Mouse (Mus musculus): ENCODE results near the gene Hid1. TPM values are rescaled to one million over a fixed set of nuclear protein-coding genes. Genes with fewer than 3 reads are reported as not detected.

Hid1 gene
- polyA plus RNA-seq, 1 experiment from 2014 or later, result 9.6 TPM

DNA sequence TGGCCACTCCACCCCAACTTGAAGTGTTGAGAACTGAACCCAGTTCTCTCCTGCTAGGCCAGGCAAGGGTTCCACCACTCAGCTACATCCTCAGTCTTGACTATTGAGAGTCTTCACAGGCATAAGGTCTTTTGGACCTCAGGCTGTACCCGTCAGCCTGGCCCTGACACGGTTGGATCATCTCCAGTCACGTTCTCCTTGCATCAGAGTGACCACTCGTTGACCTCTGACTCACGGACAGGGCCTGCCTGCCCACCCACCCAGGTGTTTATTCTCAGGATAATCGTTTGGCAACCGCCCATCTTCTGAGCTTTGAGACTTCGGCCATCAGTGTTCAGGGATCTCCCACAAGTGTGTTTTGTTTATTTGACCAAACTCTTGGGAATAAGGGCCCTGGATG, 64.4 kb downstream of the Hid1 start:
- Histone ChIP-seq H3K4me1 (peaks cover 18% of the 10 kb centered on the region), H3K4me3 (replicated peaks) (no peak overlapping the region), H3K9ac (no peak overlapping the region), H3K27ac (replicated peaks) (no peak overlapping the region), H3K27me3 (peaks cover 24% of the 10 kb centered on the region), H3K4me2 (replicated peaks) (no peak overlapping the region), H3K9me3 (replicated peaks) (0 out of 2 replicates have a peak, but pooled peaks cover 4% of the 10 kb centered on the region), H3K36me3 (no peaks in the 10 kb centered on the region)
- ATAC-seq (ENCODE audit: insufficient number of reproducible peaks, low FRiP score, low TSS enrichment, low read depth), result no peak
- 68% methylated on average over 8 of the region's 8 CpGs for WGBS

DNA sequence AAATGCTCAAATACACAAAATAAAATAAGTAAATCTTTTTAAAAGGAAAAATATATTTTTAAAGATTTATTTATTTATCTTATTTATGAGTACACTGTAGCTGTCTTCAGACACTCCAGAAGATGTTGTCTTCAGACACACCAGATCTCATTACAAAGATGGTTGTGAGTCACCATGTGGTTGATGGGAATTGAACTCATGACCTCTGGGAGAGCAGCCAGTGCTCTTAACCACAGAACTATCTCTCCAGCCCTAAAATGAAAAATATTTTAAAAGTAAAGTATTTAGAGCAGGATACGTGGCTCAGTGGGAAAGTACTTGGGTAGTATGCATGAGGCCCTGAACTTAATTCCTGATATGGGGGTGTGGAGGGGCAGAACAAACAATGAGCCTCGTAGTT, 66.2 kb downstream of the Hid1 start:
- no peak overlapping the region for H3K9ac ChIP-seq
- H3K4me2 ChIP-seq (replicated peaks), result no peak overlapping the region
- ATAC-seq (ENCODE audit: insufficient number of reproducible peaks, low FRiP score, low TSS enrichment, low read depth), result no peak
- peaks cover 34% of the 10 kb centered on the region for H3K27me3 ChIP-seq
- no peak overlapping the region for H3K27ac ChIP-seq (replicated peaks)
- 0 out of 2 replicates have a peak, but pooled peaks cover 4% of the 10 kb centered on the region for H3K9me3 ChIP-seq (replicated peaks)
- H3K36me3 ChIP-seq, result no peaks in the 10 kb centered on the region
- peaks cover 18% of the 10 kb centered on the region for H3K4me1 ChIP-seq
- H3K4me3 ChIP-seq (replicated peaks), result no peak overlapping the region
- WGBS, result 79% methylated on average over 2 of the region's 2 CpGs

DNA sequence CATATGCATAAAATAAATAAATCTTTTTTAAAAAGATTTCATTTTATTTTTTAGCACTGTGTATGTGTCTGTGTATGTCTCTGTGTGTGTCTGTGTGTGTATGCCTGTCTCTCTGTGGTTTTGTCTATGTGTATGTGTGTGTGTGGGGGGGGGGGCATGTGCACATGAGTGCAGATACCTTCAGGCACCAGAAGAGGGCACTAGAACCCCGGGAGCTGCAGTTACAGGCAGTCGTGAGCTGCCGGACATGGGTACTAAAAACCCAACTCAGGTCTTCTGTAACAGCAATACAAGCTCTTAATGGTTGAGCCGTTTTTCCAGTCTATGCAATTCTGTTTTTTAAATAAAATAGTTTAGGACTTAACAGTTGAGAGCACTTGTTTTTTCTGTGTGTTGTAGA, 66.8 kb downstream of the Hid1 start:
- Histone ChIP-seq H3K9ac (no peak overlapping the region), H3K4me1 (peaks cover 18% of the 10 kb centered on the region), H3K27ac (replicated peaks) (no peak overlapping the region), H3K9me3 (replicated peaks) (0 out of 2 replicates have a peak, but pooled peaks cover 4% of the 10 kb centered on the region), H3K4me3 (replicated peaks) (no peak overlapping the region), H3K36me3 (no peaks in the 10 kb centered on the region), H3K27me3 (peaks cover 40% of the 10 kb centered on the region), H3K4me2 (replicated peaks) (no peak overlapping the region)
- ATAC-seq (ENCODE audit: insufficient number of reproducible peaks, low FRiP score, low TSS enrichment, low read depth), result no peak
- 85% methylated on average over 4 of the region's 4 CpGs for WGBS

DNA sequence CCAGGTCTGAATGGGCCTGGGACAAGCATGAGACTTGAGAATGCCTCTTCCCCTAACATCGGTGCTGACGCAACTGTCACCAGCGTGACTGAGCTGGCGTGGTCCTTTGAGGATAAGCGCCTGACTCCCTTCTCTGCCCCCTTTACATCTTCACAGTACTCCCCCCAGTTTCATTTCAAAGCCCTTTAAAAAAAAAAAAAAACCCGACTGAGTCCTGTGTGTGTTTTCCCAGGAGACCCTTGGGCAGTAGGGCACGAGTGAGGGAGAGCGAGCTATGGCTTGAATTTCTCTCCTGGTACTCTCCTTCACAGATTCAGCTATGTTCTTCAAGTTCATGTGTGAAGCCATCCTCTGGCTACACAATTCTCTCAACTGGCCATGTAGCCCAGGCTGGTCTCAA, 69.4 kb downstream of the Hid1 start:
- H3K4me1 ChIP-seq, result peaks cover 9% of the 10 kb centered on the region
- H3K9me3 ChIP-seq (replicated peaks), result 0 out of 2 replicates have a peak, but pooled peaks cover 4% of the 10 kb centered on the region
- 46% methylated on average over 8 of the region's 8 CpGs for WGBS
- no peak overlapping the region for H3K4me2 ChIP-seq (replicated peaks)
- no peaks in the 10 kb centered on the region for H3K36me3 ChIP-seq
- no peak overlapping the region for H3K4me3 ChIP-seq (replicated peaks)
- H3K27me3 ChIP-seq, result peaks cover 40% of the 10 kb centered on the region
- ATAC-seq (ENCODE audit: insufficient number of reproducible peaks, low FRiP score, low TSS enrichment, low read depth), result no peak
- H3K27ac ChIP-seq (replicated peaks), result no peak overlapping the region
- H3K9ac ChIP-seq, result no peak overlapping the region

Other genes with a start within 250 kb of the Hid1 start
- 0.96 and 1.0 TPM in 2 replicates for gene Cd300lf, start 233.8 kb downstream of the Hid1 start, polyA plus RNA-seq (2015; fragmentation: Nextera tagmentation; extraction: Ambion mirVana)
- gene Slc9a3r1, start 204.4 kb downstream of the Hid1 start, polyA plus RNA-seq (2015; fragmentation: Nextera tagmentation; extraction: Ambion mirVana), result 45.2 and 51.8 TPM in 2 replicates
- 12.6 and 13.9 TPM in 2 replicates for gene Tmem104, start 180.3 kb downstream of the Hid1 start, polyA plus RNA-seq (2015; fragmentation: Nextera tagmentation; extraction: Ambion mirVana)
- 30.9 and 41.6 TPM in 2 replicates for gene Nat9, start 179.9 kb downstream of the Hid1 start, polyA plus RNA-seq (2015; fragmentation: Nextera tagmentation; extraction: Ambion mirVana)
- 0.05 TPM in 1 of 2 replicates, not detected in the other for gene Grin2c, start 100.5 kb downstream of the Hid1 start, polyA plus RNA-seq (2015; fragmentation: Nextera tagmentation; extraction: Ambion mirVana)
- 16.0 and 17.0 TPM in 2 replicates for gene Fdxr, start 90.7 kb downstream of the Hid1 start, polyA plus RNA-seq (2015; fragmentation: Nextera tagmentation; extraction: Ambion mirVana)
- 0.60 and 0.66 TPM in 2 replicates for gene Fads6, start 70.1 kb downstream of the Hid1 start, polyA plus RNA-seq (2015; fragmentation: Nextera tagmentation; extraction: Ambion mirVana)
- gene Otop2, start 60.6 kb downstream of the Hid1 start, polyA plus RNA-seq (2015; fragmentation: Nextera tagmentation; extraction: Ambion mirVana), result 0.21 and 0.32 TPM in 2 replicates
- gene Ush1g, start 45.7 kb downstream of the Hid1 start, polyA plus RNA-seq (2015; fragmentation: Nextera tagmentation; extraction: Ambion mirVana), result 0.11 and 0.12 TPM in 2 replicates
- 0.24 and 0.35 TPM in 2 replicates for gene Otop3, start 33.0 kb downstream of the Hid1 start, polyA plus RNA-seq (2015; fragmentation: Nextera tagmentation; extraction: Ambion mirVana)
- 13.7 and 13.8 TPM in 2 replicates for gene Cdr2l, start 14.2 kb upstream of the Hid1 start, polyA plus RNA-seq (2015; fragmentation: Nextera tagmentation; extraction: Ambion mirVana)
- 167 and 169 TPM in 2 replicates for gene Mrpl58, start 36.0 kb upstream of the Hid1 start, polyA plus RNA-seq (2015; fragmentation: Nextera tagmentation; extraction: Ambion mirVana)
- 815 and 841 TPM in 2 replicates for gene Atp5h, start 52.2 kb upstream of the Hid1 start, polyA plus RNA-seq (2015; fragmentation: Nextera tagmentation; extraction: Ambion mirVana)
- gene Kctd2, start 52.4 kb upstream of the Hid1 start, polyA plus RNA-seq (2015; fragmentation: Nextera tagmentation; extraction: Ambion mirVana), result 18.1 and 18.5 TPM in 2 replicates
- not detected in 2 replicates for gene Trim80, start 72.8 kb upstream of the Hid1 start, polyA plus RNA-seq (2015; fragmentation: Nextera tagmentation; extraction: Ambion mirVana)
- gene Slc16a5, start 94.7 kb upstream of the Hid1 start, polyA plus RNA-seq (2015; fragmentation: Nextera tagmentation; extraction: Ambion mirVana), result 0.22 and 0.36 TPM in 2 replicates
- 8.9 and 9.8 TPM in 2 replicates for gene Armc7, start 107.9 kb upstream of the Hid1 start, polyA plus RNA-seq (2015; fragmentation: Nextera tagmentation; extraction: Ambion mirVana)
- gene Nt5c, start 124.1 kb upstream of the Hid1 start, polyA plus RNA-seq (2015; fragmentation: Nextera tagmentation; extraction: Ambion mirVana), result 87.5 and 88.1 TPM in 2 replicates
- 523 and 542 TPM in 2 replicates for gene Jpt1, start 146.6 kb upstream of the Hid1 start, polyA plus RNA-seq (2015; fragmentation: Nextera tagmentation; extraction: Ambion mirVana)
- gene Sumo2, start 168.5 kb upstream of the Hid1 start, polyA plus RNA-seq (2015; fragmentation: Nextera tagmentation; extraction: Ambion mirVana), result 826 and 846 TPM in 2 replicates
- gene Nup85, start 196.7 kb upstream of the Hid1 start, polyA plus RNA-seq (2015; fragmentation: Nextera tagmentation; extraction: Ambion mirVana), result 144 and 156 TPM in 2 replicates
- 82.4 and 83.4 TPM in 2 replicates for gene Mrps7, start 236.2 kb upstream of the Hid1 start, polyA plus RNA-seq (2015; fragmentation: Nextera tagmentation; extraction: Ambion mirVana)
- 20.1 and 20.3 TPM in 2 replicates for gene Gga3, start 236.3 kb upstream of the Hid1 start, polyA plus RNA-seq (2015; fragmentation: Nextera tagmentation; extraction: Ambion mirVana)
- gene Mif4gd, start 245.2 kb upstream of the Hid1 start, polyA plus RNA-seq (2015; fragmentation: Nextera tagmentation; extraction: Ambion mirVana), result 29.6 and 33.3 TPM in 2 replicates

Measured in embryonic facial prominence, embryonic 15.5 days (tissue).